Mouse (Mus musculus) 3134 (cell line): ENCODE results near the gene Smchd1.

Experiments
- DNase-seq: peaks from one replicate; pipeline ENCODE4 v3.0.0-alpha.2; 2011; ENCODE audit warnings: low spot score; ENCODE audit not compliant: insufficient read length; ENCODE audit errors: extremely low read depth

Smchd1 gene

DNA sequence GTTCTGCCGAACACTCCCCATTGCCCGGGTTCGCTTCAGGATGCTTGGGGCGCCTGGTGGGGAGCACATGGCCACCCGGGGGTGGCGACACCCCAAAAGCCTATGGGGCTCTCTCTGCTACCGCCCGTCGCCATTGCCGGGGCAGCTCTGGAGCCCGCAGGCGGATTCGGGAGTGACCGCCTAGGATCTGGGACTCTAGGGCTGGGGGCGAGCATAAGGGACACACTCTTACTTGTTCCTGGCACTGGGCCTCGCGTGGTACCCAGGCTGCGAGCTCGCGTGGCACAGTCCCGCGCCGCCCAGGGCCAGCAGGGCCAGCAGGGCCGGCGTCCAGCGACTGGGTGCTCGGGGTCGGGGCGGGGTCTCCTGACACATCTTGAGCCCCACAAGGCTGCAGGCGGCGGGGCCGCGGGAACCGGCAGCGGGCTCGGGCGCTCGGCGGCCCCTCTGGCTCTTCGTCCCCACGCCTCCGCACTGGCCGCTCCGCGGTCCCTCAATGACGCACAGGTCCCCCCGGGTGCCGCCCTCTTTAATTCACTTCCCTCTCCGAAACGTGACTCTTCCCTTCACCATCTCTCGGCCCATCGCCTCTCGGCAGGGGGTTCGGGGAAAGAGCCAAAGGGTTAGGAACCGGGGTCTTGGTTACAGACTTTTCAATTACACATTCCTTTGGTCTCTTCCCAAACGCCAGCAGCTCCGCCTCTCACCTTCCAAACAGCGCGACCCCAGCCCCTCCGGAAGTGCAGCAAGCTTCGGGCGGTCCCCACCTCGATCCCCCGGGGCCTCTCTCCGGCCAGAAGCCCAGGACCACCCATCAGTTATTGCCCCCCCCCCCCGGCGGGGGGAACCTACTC is 164.4 kb downstream of the Smchd1 start:
- no peak for DNase-seq

- no peak for DNase-seq
These were observed 165.2 kb downstream of the Smchd1 start for GRCm38 (mm10) chr17:71309711-71310485.

- no peak for DNase-seq
These were observed 166.0 kb downstream of the Smchd1 start for GRCm38 (mm10) chr17:71309141-71309540.

DNA sequence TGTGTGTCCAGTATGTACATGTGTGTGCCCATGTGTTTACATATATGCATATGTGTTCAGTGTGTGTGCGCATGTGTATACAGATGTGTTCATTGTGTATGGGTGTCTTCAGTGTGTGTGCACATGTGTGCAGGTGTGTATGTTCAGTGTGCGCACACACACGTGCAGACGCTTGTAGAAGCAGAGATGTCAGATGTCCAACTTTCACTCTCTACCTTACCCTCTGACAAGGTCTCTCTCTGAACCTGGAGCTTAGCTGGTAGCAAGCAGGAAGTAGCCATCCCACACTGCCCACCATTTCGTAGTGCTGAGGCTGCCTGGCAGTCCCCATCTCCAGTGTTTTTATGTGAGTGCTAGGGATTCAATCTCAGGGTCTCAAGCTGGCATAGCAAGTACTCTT is 166.8 kb downstream of the Smchd1 start:
- DNase-seq: no peak

DNA sequence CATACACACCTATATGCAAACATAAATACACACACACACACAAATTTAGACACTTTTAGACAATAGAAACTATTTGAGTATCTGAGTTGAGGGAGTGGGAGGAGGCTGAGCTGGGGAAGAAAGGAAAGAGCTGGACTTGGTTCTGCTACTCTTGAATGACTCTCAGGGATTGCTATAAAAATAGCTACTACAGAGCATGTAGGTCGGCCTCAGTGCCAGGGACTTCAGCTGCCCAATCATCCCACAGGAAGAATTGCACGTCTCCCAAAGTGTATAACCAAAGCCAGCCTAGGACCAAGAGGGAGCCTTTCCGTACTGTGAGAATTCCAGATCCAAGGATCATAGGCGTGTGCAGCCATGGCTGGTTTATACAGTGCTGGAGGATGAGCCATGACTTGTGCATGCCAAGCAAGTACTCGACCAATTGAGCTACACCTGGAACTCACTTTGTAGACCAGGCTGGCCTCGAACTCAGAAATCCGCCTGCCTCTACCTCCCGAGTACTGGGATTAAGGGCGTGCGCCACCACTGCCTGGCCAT is 167.8 kb downstream of the Smchd1 start:
- no peak for DNase-seq

DNA sequence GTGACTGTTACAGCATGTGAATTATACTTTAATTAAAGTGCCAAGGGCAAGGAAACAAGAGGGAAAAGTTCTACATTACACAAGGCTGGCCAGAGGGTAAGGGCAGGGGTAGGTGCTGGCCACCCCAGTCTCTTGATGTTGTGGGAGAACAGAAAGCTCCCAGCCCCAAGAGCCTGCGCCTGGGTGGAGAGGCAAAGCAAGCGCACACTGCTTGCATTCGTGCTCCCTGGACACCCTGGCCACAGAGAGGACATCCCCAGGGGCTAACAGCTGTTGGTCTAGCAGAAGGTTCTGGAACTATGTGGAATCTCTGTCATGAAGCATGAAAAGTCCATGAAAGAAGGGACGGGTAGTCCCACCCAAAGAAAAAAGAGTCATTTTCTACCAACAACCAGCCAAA is 168.4 kb downstream of the Smchd1 start:
- DNase-seq: no peak

- no peak for DNase-seq
These were observed 169.1 kb downstream of the Smchd1 start for GRCm38 (mm10) chr17:71306091-71306490.

DNA sequence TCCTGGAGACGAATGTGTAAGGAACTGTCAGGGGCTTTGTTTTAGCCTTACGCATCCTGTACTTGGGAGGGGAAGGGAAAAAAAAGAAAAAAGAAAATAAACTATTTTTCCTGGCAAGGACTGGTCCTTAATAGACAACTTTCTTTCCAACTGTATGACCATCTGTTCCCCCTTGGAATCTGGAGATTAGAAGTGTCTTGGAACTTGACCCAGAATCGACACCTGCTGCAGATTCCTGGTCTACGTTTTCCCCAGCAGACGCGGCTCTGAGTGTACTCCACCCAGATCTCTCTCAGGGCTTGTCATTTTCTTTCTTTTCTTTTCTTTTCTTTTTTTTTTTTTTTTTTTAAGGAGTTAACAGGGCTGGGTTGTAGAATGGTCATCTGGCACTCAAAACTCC is 171.7 kb downstream of the Smchd1 start:
- DNase-seq: no peak

- no peak for DNase-seq
These were observed 173.7 kb downstream of the Smchd1 start for GRCm38 (mm10) chr17:71301413-71301812.

GRCm38 (mm10) chr17:71300338-71300737 is 174.8 kb downstream of the Smchd1 start:
- peak; percentile 43 for DNase-seq

DNA sequence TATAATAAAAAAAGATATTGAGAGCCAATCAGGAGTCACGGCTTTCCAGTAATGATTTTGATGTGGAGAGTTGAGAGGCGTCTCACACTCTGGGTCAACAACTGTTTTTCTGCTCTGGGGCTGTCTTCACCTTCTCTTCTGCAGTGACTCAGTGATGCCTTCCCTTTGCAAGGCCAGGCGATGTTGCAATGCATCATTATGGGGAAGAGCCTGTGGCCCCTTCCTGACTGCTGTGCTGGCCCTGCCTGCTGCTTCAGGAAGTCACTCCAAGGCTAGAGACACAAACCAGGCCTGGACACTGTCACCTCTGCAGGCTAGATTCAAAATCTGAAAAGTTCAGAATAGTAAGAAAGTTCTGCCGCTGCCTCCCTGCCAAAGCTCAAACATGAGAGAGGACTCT is 175.3 kb downstream of the Smchd1 start:
- peak; percentile 63 for DNase-seq

- DNase-seq: no peak
These were observed 180.6 kb downstream of the Smchd1 start for GRCm38 (mm10) chr17:71294570-71294969.
